Mouse (Mus musculus) stomach, postnatal 0 days (tissue): ENCODE results near the gene Myo5c. TPM values are rescaled to one million over a fixed set of nuclear protein-coding genes. Genes with fewer than 3 reads are reported as not detected.

Experiments used
- ATAC-seq: fragments of 200-750 bp; cut with Nextera tagmentation; 2 replicates; pipeline ENCODE4 v1.8.0; 2017; ENCODE audit not compliant: low FRiP score, low TSS enrichment
- DNase-seq: peaks from one replicate; pipeline ENCODE4 v3.0.0-alpha.2; 2016; ENCODE audit warnings: low spot score
- H3K27ac ChIP-seq: fragments of 300-500 bp; sonication (generic); replicated peaks from 2 replicates; pipeline ENCODE4 v1.5.1; 2014; ENCODE audit warnings: mild to moderate bottlenecking, control low read depth
- H3K27me3 ChIP-seq: fragments of 300-500 bp; sonication (generic); 2 replicates; pipeline ENCODE4 v1.6.1; 2014; ENCODE audit warnings: low read length; ENCODE audit not compliant: control insufficient read depth, insufficient read depth
- H3K36me3 ChIP-seq: fragments of 300-500 bp; sonication (generic); 2 replicates; pipeline ENCODE4 v1.6.1; 2014; ENCODE audit warnings: low read length, mixed read lengths; ENCODE audit not compliant: control insufficient read depth, insufficient read depth
- H3K4me1 ChIP-seq: fragments of 300-500 bp; sonication (generic); replicated peaks from 2 replicates; pipeline ENCODE4 v1.6.1; 2014; ENCODE audit warnings: antibody characterized with exemption; ENCODE audit not compliant: control insufficient read depth, insufficient read depth
- H3K4me2 ChIP-seq: fragments of 300-500 bp; sonication (generic); replicated peaks from 2 replicates; pipeline ENCODE4 v1.6.1; 2014; ENCODE audit warnings: low read depth, mild to moderate bottlenecking, control low read depth, moderate library complexity
- H3K4me3 ChIP-seq: fragments of 300-500 bp; sonication (generic); 2 replicates; pipeline ENCODE4 v1.5.1; 2014; ENCODE audit warnings: low read depth, low read length, control low read depth
- H3K9ac ChIP-seq: fragments of 300-500 bp; sonication (generic); 2 replicates; pipeline ENCODE4 v1.6.1; 2014; ENCODE audit warnings: mild to moderate bottlenecking, low read length, control low read depth, mixed read lengths
- H3K9me3 ChIP-seq: fragments of 300-500 bp; sonication (generic); 2 replicates; pipeline ENCODE4 v1.6.1; 2016; ENCODE audit warnings: low read length; ENCODE audit not compliant: control insufficient read depth
- CTCF ChIP-seq: IDR thresholded peaks from 2 replicates; pipeline ENCODE4 v1.5.1; 2016; ENCODE audit warnings: antibody characterized with exemption, low read depth, mild to moderate bottlenecking, moderate library complexity
- EP300 ChIP-seq: optimal IDR thresholded peaks from 2 replicates; pipeline ENCODE3; 2016; ENCODE audit warnings: antibody characterized with exemption
- WGBS: fragments of 180-500 bp; shearing (Covaris S2); extraction: QIAGEN DNeasy Blood & Tissue Kit; methylation state at CpG from one replicate; pipeline ENCODE4 v1.1.7; 2014; 5-methylcytosine and 5-hydroxymethylcytosine counted together
- polyA plus RNA-seq: library from polyadenylated mRNA; unstranded; fragments of >200 nt; fragmentation: Nextera tagmentation; extraction: Ambion mirVana; gene quantifications from 2 replicates; pipeline ENCODE4 v1.2.1, GENCODE M21; 2015

Gene Myo5c
- polyA plus RNA-seq, 1 experiment from 2014 or later: 11.4 TPM

DNA sequence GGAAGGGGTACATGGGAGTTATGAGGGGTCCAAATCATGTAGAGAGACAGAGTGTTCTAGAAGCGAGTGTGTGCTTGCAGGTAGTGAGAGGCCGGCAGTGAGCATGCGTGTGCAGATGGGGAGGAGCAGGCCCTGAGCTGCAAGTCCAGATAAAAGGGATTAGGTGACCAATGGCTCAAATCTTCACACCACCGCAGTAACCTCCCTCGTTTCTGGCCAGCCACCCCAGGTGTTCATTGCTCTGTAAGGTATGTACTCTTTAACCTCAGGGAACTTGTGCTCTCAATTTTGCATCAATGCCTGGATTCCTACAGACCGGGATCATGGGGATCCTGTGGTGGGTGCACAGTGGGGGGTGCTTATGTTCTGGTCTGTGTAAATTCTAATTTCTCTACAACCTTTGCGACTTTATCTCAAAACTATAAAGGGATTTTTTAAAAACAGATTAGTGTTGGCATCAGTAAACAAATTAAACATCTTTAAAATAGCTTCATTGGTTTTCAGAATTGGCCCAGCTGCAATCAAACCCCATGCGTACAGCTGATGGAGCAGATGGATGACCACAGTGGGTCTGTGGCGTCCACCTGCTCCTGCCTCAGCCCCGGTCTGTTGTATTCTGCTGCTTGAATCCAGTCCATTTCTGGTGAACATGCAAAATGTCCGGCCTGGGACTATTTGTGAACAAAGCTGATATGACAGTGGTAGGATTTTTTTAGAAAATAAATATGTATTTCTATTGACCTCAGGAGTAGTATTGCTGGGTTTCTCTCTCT lies 74.5 kb downstream of the Myo5c start, which contains the start of gene Gnb5:
TSS of gene Gnb5 (plus strand) at position 163 of the 773 bp plus-strand sequence.
- ATAC-seq (no peak), DNase-seq (no peak)
- H3K4me3 ChIP-seq: no peak within 1 kb of the TSS
- H3K36me3 ChIP-seq: no peaks in the 10 kb centered on the region
- no peak within 1 kb of the TSS for H3K9ac ChIP-seq
- H3K4me2 ChIP-seq: no peak within 1 kb of the TSS
- 77% methylated on average over 11 of the region's 11 CpGs for WGBS
- H3K9me3 ChIP-seq: no peaks in the 10 kb centered on the region
- no peak within 1 kb of the TSS for H3K27ac ChIP-seq
- H3K27me3 ChIP-seq: no peaks in the 10 kb centered on the region
- no peaks in the 10 kb centered on the region for H3K4me1 ChIP-seq
- TF ChIP-seq CTCF (no peak), EP300 (no peak)

DNA sequence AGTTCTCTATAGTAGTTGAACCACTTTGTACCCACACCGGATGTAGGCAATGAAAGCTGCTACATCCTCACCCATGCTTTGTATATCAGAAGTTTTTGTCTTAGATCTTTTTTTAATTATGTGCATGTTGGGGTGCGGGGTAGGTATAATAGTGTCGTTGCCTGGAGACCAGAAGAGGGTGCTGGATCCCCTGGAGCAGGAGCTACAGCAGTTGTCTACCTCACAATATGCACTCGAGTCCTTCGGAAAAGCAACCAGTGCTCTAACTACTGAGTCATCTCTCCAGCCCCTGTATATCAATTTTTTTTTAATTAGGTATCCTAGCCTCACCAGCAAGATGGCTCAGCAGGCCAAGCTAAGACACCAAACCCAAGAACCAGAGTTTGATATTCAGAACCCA lies 75.2 kb downstream of the Myo5c start:
- H3K4me2 ChIP-seq: no peak overlapping the region
- no peaks in the 10 kb centered on the region for H3K36me3 ChIP-seq
- no peak overlapping the region for H3K4me3 ChIP-seq
- no peaks in the 10 kb centered on the region for H3K4me1 ChIP-seq
- DNase-seq (no peak), ATAC-seq (no peak)
- H3K27me3 ChIP-seq: no peaks in the 10 kb centered on the region
- H3K9me3 ChIP-seq: no peaks in the 10 kb centered on the region
- H3K9ac ChIP-seq: no peak overlapping the region
- WGBS: 80% methylated on average over 5 of the region's 5 CpGs
- no peak overlapping the region for H3K27ac ChIP-seq
- TF ChIP-seq CTCF: no peak
- no peak for TF ChIP-seq EP300

DNA sequence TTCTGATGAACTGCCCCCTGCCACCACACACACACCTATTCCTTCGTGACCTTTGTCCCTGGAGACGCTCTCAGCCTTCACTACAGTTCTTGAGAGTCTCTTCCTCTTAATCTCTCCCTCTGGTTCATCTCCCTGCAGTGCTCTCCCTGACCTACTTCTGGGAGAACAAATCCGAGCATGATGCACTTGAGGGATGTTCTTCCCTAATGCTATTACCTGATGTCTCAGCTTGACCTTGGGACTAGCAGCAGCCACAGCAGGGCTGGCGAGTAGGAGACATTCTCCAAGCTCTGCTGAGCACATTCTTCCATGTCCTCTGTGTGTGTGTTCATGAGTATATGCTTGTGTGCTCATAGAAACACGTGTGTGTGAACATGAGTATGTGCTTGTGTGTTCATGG lies 76.8 kb downstream of the Myo5c start:
- WGBS: 58% methylated on average over 5 of the region's 5 CpGs
- ATAC-seq: no peak
- no peak for DNase-seq
- no peak overlapping the region for H3K9ac ChIP-seq
- no peak overlapping the region for H3K4me3 ChIP-seq
- no peaks in the 10 kb centered on the region for H3K4me1 ChIP-seq
- H3K27ac ChIP-seq: no peak overlapping the region
- H3K27me3 ChIP-seq: no peaks in the 10 kb centered on the region
- H3K36me3 ChIP-seq: no peaks in the 10 kb centered on the region
- TF ChIP-seq EP300 (no peak), CTCF (no peak)
- H3K4me2 ChIP-seq: no peak overlapping the region
- no peaks in the 10 kb centered on the region for H3K9me3 ChIP-seq

DNA sequence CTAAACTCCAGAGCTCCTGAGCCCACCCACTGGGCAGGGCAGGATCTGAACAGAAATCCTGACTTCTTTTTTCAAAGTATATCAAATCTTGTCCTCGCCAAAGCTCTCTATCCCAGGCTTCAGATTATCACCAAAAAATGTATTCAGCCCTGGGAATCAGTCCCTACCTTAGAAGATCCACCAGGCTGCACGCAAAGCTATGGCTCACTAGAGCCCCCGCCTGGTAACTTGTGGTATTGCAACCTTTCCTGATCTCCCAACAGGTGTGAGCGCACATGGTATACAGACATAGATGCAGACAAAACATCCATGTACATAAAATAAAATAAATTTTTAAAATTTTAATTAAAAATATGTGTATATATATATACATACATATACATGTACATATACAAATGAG lies 80.2 kb downstream of the Myo5c start:
- H3K4me2 ChIP-seq: no peak overlapping the region
- no peaks in the 10 kb centered on the region for H3K27me3 ChIP-seq
- no peaks in the 10 kb centered on the region for H3K4me1 ChIP-seq
- no peak overlapping the region for H3K27ac ChIP-seq
- H3K9ac ChIP-seq: no peak overlapping the region
- TF ChIP-seq CTCF (peak; percentile 89), EP300 (no peak)
- no peaks in the 10 kb centered on the region for H3K36me3 ChIP-seq
- ATAC-seq (no peak), DNase-seq (peak; percentile 82)
- H3K9me3 ChIP-seq: no peaks in the 10 kb centered on the region
- H3K4me3 ChIP-seq: no peak overlapping the region
- 22% methylated on average over 4 of the region's 4 CpGs for WGBS

DNA sequence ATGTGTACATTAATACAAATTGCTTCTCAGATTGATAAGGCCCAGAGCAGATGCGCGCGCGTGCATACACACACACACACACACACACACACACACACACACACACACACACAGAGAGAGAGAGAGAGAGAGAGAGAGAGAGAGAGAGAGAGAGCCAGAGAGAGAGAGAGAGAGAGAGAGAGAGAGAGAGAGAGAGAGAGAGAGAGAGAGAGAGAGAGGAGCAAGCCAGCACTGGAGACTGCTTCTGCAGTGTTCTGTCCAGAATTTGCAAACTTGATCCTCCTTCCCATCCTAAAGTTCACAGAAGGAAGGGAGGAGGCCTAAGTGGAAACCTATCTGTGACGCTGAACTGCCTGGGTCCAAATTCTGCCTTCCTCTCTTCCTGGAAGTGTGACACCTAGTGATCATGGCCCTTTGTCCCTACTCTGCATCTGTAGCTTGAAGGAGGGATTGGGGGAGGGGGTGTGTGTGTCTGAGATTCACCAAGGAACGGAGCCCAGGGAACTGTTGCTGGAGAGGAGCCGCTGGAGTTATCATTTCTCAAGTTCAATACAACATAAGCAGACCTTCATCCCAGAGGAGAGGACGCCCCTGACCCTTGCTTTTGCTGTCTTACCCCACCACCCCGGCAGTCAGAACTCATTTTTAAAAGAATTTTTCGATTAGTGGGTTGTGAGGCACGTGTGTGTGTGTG lies 81.5 kb downstream of the Myo5c start:
- Histone ChIP-seq H3K9ac (peak overlapping the region; percentile 70; the same call in 1 of the 2 replicates), H3K27me3 (no peaks in the 10 kb centered on the region), H3K4me1 (no peaks in the 10 kb centered on the region), H3K27ac (peak overlapping the region; percentile 84; the same call in 1 of the 2 replicates), H3K9me3 (no peaks in the 10 kb centered on the region), H3K4me3 (peak overlapping the region; percentile 69), H3K36me3 (no peaks in the 10 kb centered on the region), H3K4me2 (peak overlapping the region; percentile 76)
- TF ChIP-seq EP300 (no peak), CTCF (no peak)
- 31% methylated on average over 11 of the region's 11 CpGs for WGBS
- ATAC-seq: no peak
- no peak for DNase-seq
